Mouse (Mus musculus) adrenal gland, postnatal 0 days (tissue): ENCODE results near the gene Prss46. TPM values are rescaled to one million over a fixed set of nuclear protein-coding genes. Genes with fewer than 3 reads are reported as not detected.

ENCODE experiments used
- polyA plus RNA-seq: library from polyadenylated mRNA; unstranded; fragments of >200 nt; fragmentation: Nextera tagmentation; extraction: Ambion mirVana; gene quantifications from 2 replicates; pipeline ENCODE4 v1.2.1, GENCODE M21; 2015

Prss46 gene
- polyA plus RNA-seq = not detected in 2 replicates

DNA sequence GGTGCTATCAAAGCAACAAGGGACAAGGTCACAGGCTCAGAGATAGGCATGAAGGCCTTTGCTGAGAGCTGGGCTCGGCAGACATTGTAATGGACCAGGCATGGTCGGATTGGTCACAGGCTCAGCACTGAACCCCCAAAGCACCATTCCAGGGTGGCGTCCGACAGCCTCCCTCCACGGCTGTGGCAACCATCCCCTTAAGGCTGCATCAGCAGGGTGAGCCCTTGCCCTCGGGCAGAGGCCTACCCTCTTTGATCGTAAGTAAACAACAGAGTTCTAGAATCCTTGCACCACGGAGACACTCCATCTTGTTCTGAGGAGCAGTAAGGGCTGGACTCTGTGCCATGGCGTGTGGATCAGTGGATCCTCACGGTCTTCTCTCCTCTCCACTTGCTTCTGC is at the start of gene Prss46:
Gene Prss46, plus strand, starts transcription at position 301 of the 400 bp plus-strand sequence.

DNA sequence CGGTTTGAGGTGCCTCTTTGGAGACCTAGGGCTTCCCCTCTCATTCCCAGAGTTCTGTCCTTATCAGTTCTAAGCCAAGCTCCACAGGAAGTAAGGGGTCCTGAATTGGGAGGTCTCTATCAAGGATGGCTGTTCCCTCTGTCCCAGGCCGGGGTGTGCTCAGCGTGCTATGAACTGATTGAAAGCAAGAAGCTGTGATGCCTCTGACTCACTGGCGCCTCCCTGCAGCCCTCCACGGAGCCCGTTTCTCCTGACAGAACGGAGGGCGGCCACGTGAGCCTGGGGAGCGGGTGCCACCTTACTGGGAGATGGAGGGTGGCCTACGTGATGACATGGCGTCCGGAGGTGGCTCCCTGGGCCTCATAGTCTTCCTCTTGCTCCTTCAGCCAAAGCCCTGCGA is 46.4 kb upstream of the Prss46 start, which contains the start of gene Prss42:
Gene Prss42, plus strand, starts transcription at position 301 of the 400 bp plus-strand sequence.

DNA sequence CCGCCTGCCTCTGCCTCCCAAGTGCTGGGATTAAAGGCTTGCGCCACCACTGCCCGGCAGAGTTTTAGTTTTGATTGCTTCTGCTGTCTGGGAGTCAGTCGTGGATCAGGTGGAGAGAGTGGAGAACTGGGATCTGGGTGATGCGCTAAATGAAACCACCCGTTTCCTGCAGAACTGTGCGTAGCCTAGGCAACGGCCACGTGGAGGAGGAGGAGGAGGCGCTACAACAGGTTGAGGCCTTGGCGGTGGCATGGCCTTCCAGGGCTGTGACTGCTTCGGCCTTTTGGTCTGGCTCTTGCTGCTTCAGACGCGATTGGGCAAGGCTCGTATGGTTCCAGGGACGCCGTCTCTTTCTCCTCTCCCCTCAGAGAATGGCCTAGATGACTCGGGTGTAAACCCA is 30.5 kb upstream of the Prss46 start, which contains the start of gene Prss44:
Gene Prss44, plus strand, starts transcription at position 206 of the 400 bp plus-strand sequence.

DNA sequence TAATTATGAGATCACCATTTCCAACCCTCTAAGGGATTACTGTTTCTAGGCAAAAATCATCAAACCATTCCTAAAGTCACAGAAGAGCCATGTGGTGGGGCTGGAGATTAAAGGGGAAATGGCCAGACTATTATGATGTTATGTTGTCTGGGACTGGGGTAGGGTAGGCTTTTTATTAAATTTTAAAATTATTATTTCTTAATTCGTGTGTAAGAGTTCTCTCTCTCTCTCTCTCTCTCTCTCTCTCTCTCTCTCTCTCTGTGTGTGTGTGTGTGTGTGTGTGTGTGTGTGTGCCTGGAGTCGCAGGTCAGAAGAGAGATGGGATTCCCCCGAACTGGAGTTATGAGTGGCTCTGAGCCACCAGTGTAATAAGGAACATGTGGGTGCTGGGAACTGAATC is 17.9 kb upstream of the Prss46 start, which contains the start of gene Prss43:
Gene Prss43, plus strand, starts transcription at position 301 of the 400 bp plus-strand sequence.

DNA sequence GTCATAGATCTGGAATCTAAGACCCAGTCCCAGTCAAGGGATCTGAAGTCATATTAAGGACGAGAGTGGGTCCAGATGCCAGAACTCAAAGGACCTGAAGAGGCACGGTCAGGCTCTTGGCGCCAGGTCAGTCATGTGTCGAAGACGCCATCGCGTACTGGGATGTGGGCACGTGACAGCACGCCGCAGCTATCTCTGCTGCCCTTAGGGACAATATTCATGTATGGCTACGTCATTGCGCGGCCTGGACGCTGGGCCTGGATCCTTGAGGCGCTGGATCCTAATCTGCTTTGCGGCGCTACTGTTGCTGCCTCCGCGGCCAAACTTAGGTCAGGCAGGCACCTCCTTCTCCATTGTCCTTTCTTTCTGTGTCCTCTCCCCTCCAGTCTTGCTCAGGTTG is 9.9 kb upstream of the Prss46 start, which contains the start of gene Prss45:
Gene Prss45, plus strand, starts transcription at position 178 of the 400 bp plus-strand sequence.

DNA sequence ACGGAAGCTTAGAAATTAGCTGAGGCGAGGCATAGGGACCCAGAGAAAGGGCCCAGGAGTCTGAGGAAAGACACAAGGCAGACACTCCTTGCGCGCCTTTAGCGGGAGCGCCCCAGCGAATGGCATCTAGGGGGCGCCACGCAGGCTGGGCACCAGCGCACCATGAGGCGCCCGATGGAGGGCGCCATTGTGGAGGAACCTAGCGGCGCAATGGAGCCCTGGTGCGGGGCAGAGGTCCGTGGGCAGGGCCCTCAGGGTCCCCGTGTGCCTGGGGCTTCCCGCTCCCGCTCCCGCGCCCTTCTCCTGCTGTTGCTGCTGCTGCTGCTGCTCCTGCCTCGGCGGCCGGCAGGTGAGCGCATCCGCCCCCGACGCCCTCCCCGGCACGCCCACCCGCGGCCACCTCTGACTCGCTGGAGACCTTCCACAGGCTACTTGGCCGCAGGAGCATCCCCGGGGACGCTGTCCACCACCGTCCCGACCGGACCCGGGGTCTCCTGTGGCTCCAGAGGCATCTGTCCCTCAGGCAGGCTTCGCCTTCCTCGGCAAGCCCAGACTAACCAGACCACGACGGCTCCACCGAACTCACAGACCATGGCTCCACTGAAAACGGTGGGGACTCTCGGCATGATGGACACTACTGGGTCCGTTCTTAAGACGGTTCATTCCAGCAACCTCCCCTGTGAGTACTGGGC is 13.6 kb downstream of the Prss46 start, which contains the start of gene Prss50:
Gene Prss50, plus strand, starts transcription at position 187 of the 692 bp plus-strand sequence.

DNA sequence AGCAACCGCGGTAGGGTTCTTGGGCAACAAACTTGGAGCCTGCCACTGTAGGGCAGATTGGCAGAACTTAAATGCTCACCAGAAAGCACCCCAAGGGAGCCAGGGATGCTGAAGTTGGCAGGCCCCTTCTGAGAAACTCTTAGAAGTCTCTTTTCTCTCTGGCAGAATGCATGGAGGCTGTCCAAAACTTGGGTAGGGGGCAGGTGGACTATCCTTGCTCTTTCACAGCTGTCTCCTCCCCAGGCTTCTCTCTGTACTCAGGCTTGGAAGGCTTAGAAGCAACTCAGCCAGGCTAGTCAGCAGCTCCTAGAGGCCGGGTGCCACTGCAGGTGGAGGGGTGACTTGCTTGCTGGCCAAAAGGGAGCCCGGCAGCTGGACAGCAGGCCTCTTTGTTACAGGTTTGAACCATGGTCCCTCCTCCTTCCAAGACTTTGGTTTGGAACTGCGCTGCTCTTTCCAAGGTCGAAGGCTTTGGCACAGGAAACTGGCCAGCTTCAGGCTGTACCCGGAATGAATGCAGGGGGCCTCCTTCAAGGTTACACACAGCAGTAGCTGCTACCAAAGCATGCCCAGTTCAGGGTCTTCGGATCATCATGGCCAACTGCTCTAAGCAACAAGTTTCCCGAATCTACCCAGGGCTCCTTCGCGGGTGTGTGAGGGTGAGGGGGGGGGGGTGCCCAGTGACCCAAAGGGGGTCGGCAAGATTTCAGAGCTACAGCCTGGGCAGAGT is 35.0 kb downstream of the Prss46 start, which contains the start of gene Als2cl:
Gene Als2cl, plus strand, starts transcription at position 680 of the 730 bp plus-strand sequence.

DNA sequence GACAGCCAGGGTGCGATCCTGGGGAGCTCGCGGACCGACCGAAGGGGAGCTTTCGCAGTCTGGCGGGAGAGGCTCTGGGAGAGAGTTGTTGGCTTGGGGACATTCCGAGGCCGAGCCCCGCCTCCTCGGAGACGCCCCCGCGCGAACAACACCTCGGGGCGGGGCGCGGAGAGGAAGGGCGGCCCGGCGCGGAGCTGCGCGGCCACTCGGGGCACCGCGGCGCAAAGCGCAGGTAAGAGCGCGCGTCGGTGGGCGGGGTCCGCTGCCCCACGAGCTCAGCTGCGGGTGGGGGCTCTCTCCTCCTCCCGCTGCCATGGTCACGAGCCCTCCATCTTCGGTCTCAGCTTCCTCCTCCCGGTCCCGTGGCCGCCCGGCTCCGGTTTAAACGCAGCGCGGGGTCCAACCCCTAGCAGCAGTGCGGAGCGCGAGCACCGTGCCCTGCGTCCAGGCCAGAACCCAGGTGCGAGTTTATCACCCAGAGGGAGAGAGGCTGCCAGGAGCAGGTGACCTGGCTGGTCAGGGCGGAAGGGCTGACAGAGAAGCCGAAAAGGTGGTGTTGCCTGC is 35.8 kb downstream of the Prss46 start, which contains the start of gene Tmie:
Gene Tmie, minus strand, starts transcription at position 116 of the 564 bp plus-strand sequence.

Other genes starting within 250 kb of the Prss46 start
- gene Nradd, start 220.1 kb upstream of the Prss46 start, polyA plus RNA-seq = 37.6 and 41.6 TPM in 2 replicates
- 0.90 and 1.3 TPM in 2 replicates for gene Nbeal2, start 190.3 kb upstream of the Prss46 start, polyA plus RNA-seq
- gene Ccdc12, start 188.0 kb upstream of the Prss46 start, polyA plus RNA-seq = 97.3 and 123 TPM in 2 replicates
- gene Myl3, start 102.6 kb upstream of the Prss46 start, polyA plus RNA-seq = 0.62 and 2.2 TPM in 2 replicates
- 12.3 and 17.4 TPM in 2 replicates for gene Pth1r, start 97.4 kb upstream of the Prss46 start, polyA plus RNA-seq
- gene Prss42, start 46.3 kb upstream of the Prss46 start, polyA plus RNA-seq = not detected in 2 replicates
- not detected in 2 replicates for gene Prss44, start 30.5 kb upstream of the Prss46 start, polyA plus RNA-seq
- not detected in 2 replicates for gene Prss43, start 17.8 kb upstream of the Prss46 start, polyA plus RNA-seq
- gene Prss45, start 9.9 kb upstream of the Prss46 start, polyA plus RNA-seq = not detected in 2 replicates
- 0.51 and 0.66 TPM in 2 replicates for gene Prss50, start 13.5 kb downstream of the Prss46 start, polyA plus RNA-seq
- gene Als2cl, start 35.4 kb downstream of the Prss46 start, polyA plus RNA-seq = 1.8 and 2.7 TPM in 2 replicates
- gene Tmie, start 35.6 kb downstream of the Prss46 start, polyA plus RNA-seq = 1.7 and 2.1 TPM in 2 replicates
- not detected in 2 replicates for gene Fam240a, start 72.4 kb downstream of the Prss46 start, polyA plus RNA-seq
- 0.25 and 0.27 TPM in 2 replicates for gene Tdgf1, start 101.7 kb downstream of the Prss46 start, polyA plus RNA-seq
- 6.2 and 9.1 TPM in 2 replicates for gene Lrrc2, start 107.0 kb downstream of the Prss46 start, polyA plus RNA-seq
- 0.93 and 1.8 TPM in 2 replicates for gene Rtp3, start 146.1 kb downstream of the Prss46 start, polyA plus RNA-seq
- gene Ltf, start 174.8 kb downstream of the Prss46 start, polyA plus RNA-seq = 8.4 and 15.2 TPM in 2 replicates
- gene Ccrl2, start 213.0 kb downstream of the Prss46 start, polyA plus RNA-seq = 3.7 and 5.8 TPM in 2 replicates